Mouse (Mus musculus): ENCODE measurements at regions not wholly inside any gene's neighbourhood (a gene's known extent, or its start where the extent isn't known, plus 50 kb on each side); places are given as distances from the start of the nearest gene placed in this dataset.

DNA sequence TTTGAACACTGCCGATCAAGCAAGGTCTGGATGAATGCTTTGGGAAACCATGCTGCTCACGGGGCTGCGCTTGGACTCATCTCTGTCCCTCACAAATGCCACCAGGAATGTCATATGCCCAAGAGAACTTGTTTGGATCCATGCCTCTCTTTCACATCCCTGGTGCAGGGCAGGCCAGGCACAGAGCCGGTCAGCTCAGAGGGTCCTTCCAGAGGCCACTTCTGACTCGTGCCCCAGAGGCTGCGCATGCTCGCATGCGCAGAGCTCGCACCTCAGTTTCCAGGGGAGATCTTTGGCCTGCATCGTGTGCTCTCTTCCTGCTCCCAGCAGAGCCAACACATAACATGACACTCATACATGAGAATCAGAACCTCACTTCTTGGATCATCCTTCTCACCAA is 111.1 kb downstream of the Tfap2c start:
- Histone ChIP-seq H3K9ac (ENCODE audit: low read depth, low read length) (no peak overlapping the region), H3K4me3 (no peak overlapping the region), H3K27ac (no peak overlapping the region), H3K27me3 (ENCODE audit: control insufficient read depth, insufficient read depth, low read length) (no peaks in the 10 kb centered on the region; the same call in 1 of the 2 replicates), H3K79me2 (replicated peaks; ENCODE audit: control insufficient read depth, insufficient read depth, low read length) (no peaks in the 10 kb centered on the region), H3K4me1 (ENCODE audit: control insufficient read depth, insufficient read depth, low read length) (no peaks in the 10 kb centered on the region), H3K36me3 (ENCODE audit: control insufficient read depth, insufficient read depth, low read length) (no peaks in the 10 kb centered on the region)
- 69% methylated on average over 10 of the region's 10 CpGs for WGBS
- DNase-seq, result no peak
- intact Hi-C loops (cut with DNase I), result no loop called here
- TF ChIP-seq CTCF (IDR thresholded peaks at IDR 0.05) (no peak), POLR2A (IDR thresholded peaks at IDR 0.05; ENCODE audit: insufficient read depth, low read depth, low read length) (no peak), EP300 (IDR thresholded peaks at IDR 0.05; ENCODE audit: insufficient read depth, low read depth, low read length) (no peak)

DNA sequence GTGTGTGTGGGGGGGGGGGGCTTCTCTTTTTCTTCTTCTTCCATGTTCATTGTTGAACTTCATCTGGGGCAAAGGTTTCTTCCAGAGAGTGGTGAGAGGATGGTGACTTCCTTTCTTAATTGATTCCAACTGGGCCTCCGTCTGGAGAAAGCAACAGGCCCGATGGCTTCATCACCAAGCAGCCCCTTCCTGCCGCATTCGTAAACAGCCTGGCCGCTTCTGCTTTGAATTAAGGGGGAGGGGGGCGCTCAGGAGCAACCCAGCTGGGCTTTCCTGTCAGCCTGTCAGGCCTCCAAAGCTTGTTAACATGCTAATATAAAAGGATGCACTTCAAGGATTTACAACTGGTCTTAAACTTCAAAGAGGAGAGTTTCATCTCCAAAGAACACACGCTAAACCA is 111.5 kb downstream of the Tfap2c start:
- H3K9ac ChIP-seq (ENCODE audit: low read depth, low read length), result no peak overlapping the region
- H3K79me2 ChIP-seq (replicated peaks; ENCODE audit: control insufficient read depth, insufficient read depth, low read length), result no peaks in the 10 kb centered on the region
- 12% methylated on average over 7 of the region's 7 CpGs for WGBS
- no peak overlapping the region for H3K4me3 ChIP-seq
- no peak for DNase-seq
- intact Hi-C loops (cut with DNase I), result no loop called here
- no peaks in the 10 kb centered on the region for H3K4me1 ChIP-seq (ENCODE audit: control insufficient read depth, insufficient read depth, low read length)
- no peak overlapping the region for H3K27ac ChIP-seq
- TF ChIP-seq EP300 (IDR thresholded peaks at IDR 0.05; ENCODE audit: insufficient read depth, low read depth, low read length) (no peak), CTCF (IDR thresholded peaks at IDR 0.05) (no peak), POLR2A (IDR thresholded peaks at IDR 0.05; ENCODE audit: insufficient read depth, low read depth, low read length) (no peak)
- no peaks in the 10 kb centered on the region; the same call in 1 of the 2 replicates for H3K27me3 ChIP-seq (ENCODE audit: control insufficient read depth, insufficient read depth, low read length)
- H3K36me3 ChIP-seq (ENCODE audit: control insufficient read depth, insufficient read depth, low read length), result no peaks in the 10 kb centered on the region

- no peaks in the 10 kb centered on the region; the same call in 1 of the 2 replicates for H3K27me3 ChIP-seq (ENCODE audit: control insufficient read depth, insufficient read depth, low read length)
- 10% methylated on average over 15 of the region's 15 CpGs for WGBS
- intact Hi-C loops (cut with DNase I), result no loop called here
Measured at GRCm38 (mm10) chr2:172661418-172661980, 112.1 kb downstream of the Tfap2c start.

GRCm38 (mm10) chr2:172662165-172662564 is 112.8 kb downstream of the Tfap2c start:
- WGBS, result 56% methylated on average over 11 of the region's 11 CpGs
- H3K9ac ChIP-seq (ENCODE audit: low read depth, low read length), result no peak overlapping the region
- intact Hi-C loops (cut with DNase I), result no loop called here
- H3K79me2 ChIP-seq (replicated peaks; ENCODE audit: control insufficient read depth, insufficient read depth, low read length), result no peaks in the 10 kb centered on the region
- no peaks in the 10 kb centered on the region for H3K36me3 ChIP-seq (ENCODE audit: control insufficient read depth, insufficient read depth, low read length)
- H3K27me3 ChIP-seq (ENCODE audit: control insufficient read depth, insufficient read depth, low read length), result no peaks in the 10 kb centered on the region; the same call in 1 of the 2 replicates
- H3K4me1 ChIP-seq (ENCODE audit: control insufficient read depth, insufficient read depth, low read length), result no peaks in the 10 kb centered on the region
- no peak for DNase-seq
- no peak overlapping the region for H3K27ac ChIP-seq
- no peak overlapping the region for H3K4me3 ChIP-seq
- TF ChIP-seq EP300 (IDR thresholded peaks at IDR 0.05; ENCODE audit: insufficient read depth, low read depth, low read length) (no peak), POLR2A (IDR thresholded peaks at IDR 0.05; ENCODE audit: insufficient read depth, low read depth, low read length) (no peak), CTCF (IDR thresholded peaks at IDR 0.05) (no peak)

More at GRCm38 (mm10) chr2:172661418-172661980, 112.1 kb downstream of the Tfap2c start:
- Histone ChIP-seq H3K4me1 (ENCODE audit: control insufficient read depth, insufficient read depth, low read length) (no peaks in the 10 kb centered on the region), H3K9ac (ENCODE audit: low read depth, low read length) (no peak overlapping the region), H3K79me2 (replicated peaks; ENCODE audit: control insufficient read depth, insufficient read depth, low read length) (no peaks in the 10 kb centered on the region), H3K27ac (no peak overlapping the region), H3K36me3 (ENCODE audit: control insufficient read depth, insufficient read depth, low read length) (no peaks in the 10 kb centered on the region), H3K4me3 (no peak overlapping the region)
- DNase-seq, result no peak
- no peak for TF ChIP-seq CTCF (IDR thresholded peaks at IDR 0.05)
- TF ChIP-seq EP300 (IDR thresholded peaks at IDR 0.05; ENCODE audit: insufficient read depth, low read depth, low read length), result no peak
- TF ChIP-seq POLR2A (IDR thresholded peaks at IDR 0.05; ENCODE audit: insufficient read depth, low read depth, low read length), result no peak

GRCm38 (mm10) chr2:172663681-172664080 is 114.3 kb downstream of the Tfap2c start:
- H3K4me1 ChIP-seq (ENCODE audit: control insufficient read depth, insufficient read depth, low read length), result no peaks in the 10 kb centered on the region
- no peak overlapping the region for H3K27ac ChIP-seq
- H3K79me2 ChIP-seq (replicated peaks; ENCODE audit: control insufficient read depth, insufficient read depth, low read length), result no peaks in the 10 kb centered on the region
- H3K9ac ChIP-seq (ENCODE audit: low read depth, low read length), result no peak overlapping the region
- 18% methylated on average over 6 of the region's 6 CpGs for WGBS
- H3K4me3 ChIP-seq, result no peak overlapping the region
- intact Hi-C loops (cut with DNase I), result no loop called here
- no peak for DNase-seq
- no peaks in the 10 kb centered on the region; the same call in 1 of the 2 replicates for H3K27me3 ChIP-seq (ENCODE audit: control insufficient read depth, insufficient read depth, low read length)
- no peak for TF ChIP-seq CTCF (IDR thresholded peaks at IDR 0.05)
- no peak for TF ChIP-seq POLR2A (IDR thresholded peaks at IDR 0.05; ENCODE audit: insufficient read depth, low read depth, low read length)
- TF ChIP-seq EP300 (IDR thresholded peaks at IDR 0.05; ENCODE audit: insufficient read depth, low read depth, low read length), result no peak
- no peaks in the 10 kb centered on the region for H3K36me3 ChIP-seq (ENCODE audit: control insufficient read depth, insufficient read depth, low read length)

DNA sequence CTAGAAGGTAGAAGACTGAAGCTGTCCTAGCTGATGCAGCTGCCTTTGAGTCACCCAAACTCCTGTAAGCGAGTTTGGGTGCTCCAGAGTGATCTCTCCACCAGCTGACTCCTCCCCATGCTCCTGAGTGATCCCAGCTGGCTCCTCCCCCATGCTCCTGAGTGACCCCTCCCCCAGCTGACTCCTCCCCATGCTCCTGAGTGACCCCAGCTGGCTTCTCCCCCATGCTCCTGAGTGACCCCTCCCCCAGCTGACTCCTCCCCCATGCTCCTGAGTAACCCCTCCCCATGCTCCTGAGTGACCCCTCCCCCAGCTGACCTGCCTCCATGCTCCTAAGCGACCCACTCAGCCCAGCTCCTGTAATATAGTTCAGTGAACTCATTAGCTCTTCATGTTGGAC is 123.7 kb downstream of the Tfap2c start:
- TF ChIP-seq POLR2A (IDR thresholded peaks at IDR 0.05; ENCODE audit: insufficient read depth, low read depth, low read length), result no peak
- no peak for TF ChIP-seq EP300 (IDR thresholded peaks at IDR 0.05; ENCODE audit: insufficient read depth, low read depth, low read length)
- TF ChIP-seq CTCF (IDR thresholded peaks at IDR 0.05), result no peak
- Histone ChIP-seq H3K4me1 (ENCODE audit: control insufficient read depth, insufficient read depth, low read length) (no peaks in the 10 kb centered on the region), H3K27ac (no peak overlapping the region), H3K9ac (ENCODE audit: low read depth, low read length) (no peak overlapping the region), H3K79me2 (replicated peaks; ENCODE audit: control insufficient read depth, insufficient read depth, low read length) (no peaks in the 10 kb centered on the region), H3K36me3 (ENCODE audit: control insufficient read depth, insufficient read depth, low read length) (no peaks in the 10 kb centered on the region), H3K27me3 (ENCODE audit: control insufficient read depth, insufficient read depth, low read length) (no peaks in the 10 kb centered on the region), H3K4me3 (no peak overlapping the region)
- no peak for DNase-seq
- intact Hi-C loops (cut with DNase I), result no loop called here
- WGBS, result 12% methylated on average over 2 of the region's 2 CpGs
